Mouse (Mus musculus) kidney, adult 8-10 months (tissue): ENCODE measurements around the gene Knstrn.

Source experiments
- DNase-seq, 2 experiments: peaks; one replicate each; pipeline ENCODE4 v3.0.0; 2022

Gene Knstrn

GRCm38 (mm10) chr2:118902051-118903025 lies 88.5 kb downstream of the Knstrn start:
- peak; percentile 73 to 80 for DNase-seq

GRCm38 (mm10) chr2:118903333-118903741 lies 89.5 kb downstream of the Knstrn start:
- DNase-seq = no peak
